Mouse (Mus musculus) kidney, embryonic 16.5 days (tissue): ENCODE measurements around the gene Gm10563. TPM values are rescaled to one million over a fixed set of nuclear protein-coding genes. Genes with fewer than 3 reads are reported as not detected.

Source experiments
- ATAC-seq: fragments of 200-750 bp; cut with Nextera tagmentation; 2 replicates; pipeline ENCODE4 v1.8.0; 2017; ENCODE audit warnings: moderate TSS enrichment; ENCODE audit not compliant: low FRiP score, low TSS enrichment
- H3K27ac ChIP-seq: fragments of 300-500 bp; sonication (generic); 2 replicates; pipeline ENCODE4 v1.5.1; 2014; ENCODE audit warnings: low read length
- H3K27me3 ChIP-seq: fragments of 300-500 bp; sonication (generic); 2 replicates; pipeline ENCODE4 v1.6.1; 2014; ENCODE audit warnings: low read length, control low read depth, mixed read lengths; ENCODE audit not compliant: insufficient read depth
- H3K36me3 ChIP-seq: fragments of 300-500 bp; sonication (generic); 2 replicates; pipeline ENCODE4 v1.6.1; 2014; ENCODE audit warnings: low read length, control low read depth, mixed read lengths; ENCODE audit not compliant: insufficient read depth
- H3K4me1 ChIP-seq: fragments of 300-500 bp; sonication (generic); 2 replicates; pipeline ENCODE4 v1.6.1; 2014; ENCODE audit warnings: low read length, control low read depth, mixed read lengths; ENCODE audit not compliant: insufficient read depth
- H3K4me2 ChIP-seq: fragments of 300-500 bp; sonication (generic); replicated peaks from 2 replicates; pipeline ENCODE4 v1.6.1; 2014; ENCODE audit warnings: low read depth, low read length
- H3K4me3 ChIP-seq: fragments of 300-500 bp; sonication (generic); 2 replicates; pipeline ENCODE4 v1.5.1; 2014; ENCODE audit warnings: mild to moderate bottlenecking, low read length
- H3K9ac ChIP-seq: fragments of 300-500 bp; sonication (generic); replicated peaks from 2 replicates; pipeline ENCODE4 v1.6.1; 2014; ENCODE audit warnings: low read length
- H3K9me3 ChIP-seq: fragments of 300-500 bp; sonication (generic); 2 replicates; pipeline ENCODE4 v1.6.1; 2016; ENCODE audit warnings: low read length, control low read depth
- WGBS: fragments of 180-500 bp; shearing (Covaris S2); extraction: QIAGEN DNeasy Blood & Tissue Kit; methylation state at CpG from one replicate; pipeline ENCODE4 v1.1.7; 2014; 5-methylcytosine and 5-hydroxymethylcytosine counted together
- polyA plus RNA-seq: library from polyadenylated mRNA; unstranded; fragments of >200 nt; fragmentation: Nextera tagmentation; extraction: Ambion mirVana; gene quantifications from 2 replicates; pipeline ENCODE4 v1.2.1, GENCODE M21; 2015

Gene Gm10563
- polyA plus RNA-seq, 1 experiment from 2014 or later = not detected

DNA sequence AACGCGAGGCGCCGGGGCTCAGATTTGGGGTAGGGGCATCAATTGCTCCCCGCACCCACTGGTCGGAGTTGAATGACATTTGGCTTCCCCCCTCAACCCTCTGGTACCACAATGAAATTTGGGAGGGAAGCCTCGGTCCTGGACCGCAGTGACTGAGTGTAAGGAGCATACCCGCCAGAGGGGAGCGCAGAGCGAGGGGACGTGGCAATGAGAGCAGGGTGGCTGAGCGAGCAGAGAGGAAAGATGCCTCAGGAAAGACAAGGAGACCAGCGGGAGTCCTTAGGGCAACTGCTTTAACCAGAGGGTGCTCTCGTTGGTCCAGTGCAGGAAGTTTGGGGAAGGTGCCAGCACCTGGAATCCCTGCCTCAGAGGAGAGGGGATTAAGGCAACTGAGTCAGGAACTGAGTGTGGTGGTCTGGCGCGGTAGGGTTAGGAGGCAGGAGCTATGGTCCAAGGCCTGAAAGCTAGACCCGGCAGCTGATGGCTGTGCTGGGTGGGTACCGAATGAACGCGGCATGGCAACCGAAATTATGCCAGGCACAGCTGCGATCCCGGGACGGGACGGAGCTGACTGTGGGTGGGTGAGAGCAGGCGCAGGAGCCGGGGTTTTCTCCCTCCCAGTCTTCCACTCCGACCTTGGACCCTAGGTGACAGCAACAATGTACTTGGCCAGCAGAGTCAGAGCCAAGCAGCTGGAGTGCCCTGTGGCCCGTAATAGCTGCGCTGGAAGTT is 8.4 kb upstream of the Gm10563 start:
- Histone ChIP-seq H3K4me2 (peak overlapping the region; percentile 71), H3K36me3 (peaks cover 28% of the 10 kb centered on the region), H3K9ac (peak overlapping the region; percentile 73), H3K4me3 (peak overlapping the region; percentile 53), H3K27ac (peak overlapping the region; percentile 86), H3K4me1 (peaks cover 43% of the 10 kb centered on the region), H3K9me3 (no peaks in the 10 kb centered on the region), H3K27me3 (peaks cover 15% of the 10 kb centered on the region)
- 2% methylated on average over 31 of the region's 31 CpGs for WGBS
- peak; percentile 13 for ATAC-seq

GRCm38 (mm10) chr4:155653086-155653450 is 7.9 kb upstream of the Gm10563 start, which contains the start of gene Mmp23:
Gene Mmp23, minus strand, starts transcription at chr4:155653384.
- Histone ChIP-seq H3K27ac (peak within 1 kb of the TSS; percentile 86), H3K4me1 (peaks cover 43% of the 10 kb centered on the region), H3K4me3 (peak within 1 kb of the TSS; percentile 53), H3K27me3 (peaks cover 15% of the 10 kb centered on the region), H3K9me3 (no peaks in the 10 kb centered on the region), H3K4me2 (peak within 1 kb of the TSS; percentile 71), H3K36me3 (peaks cover 34% of the 10 kb centered on the region), H3K9ac (peak within 1 kb of the TSS; percentile 73)
- ATAC-seq = peak; percentile 72
- under 1% methylated on average over 33 of the region's 33 CpGs for WGBS

GRCm38 (mm10) chr4:155652283-155653085 is 7.3 kb upstream of the Gm10563 start:
- no peak for ATAC-seq
- peak overlapping the region; percentile 71 for H3K4me2 ChIP-seq
- peak overlapping the region; percentile 86 for H3K27ac ChIP-seq
- H3K4me1 ChIP-seq = peaks cover 43% of the 10 kb centered on the region
- peaks cover 40% of the 10 kb centered on the region for H3K36me3 ChIP-seq
- peaks cover 15% of the 10 kb centered on the region for H3K27me3 ChIP-seq
- no peaks in the 10 kb centered on the region for H3K9me3 ChIP-seq
- H3K4me3 ChIP-seq = peak overlapping the region; percentile 53
- H3K9ac ChIP-seq = peak overlapping the region; percentile 73
- WGBS = 18% methylated on average over 36 of the region's 36 CpGs

GRCm38 (mm10) chr4:155651553-155652269 is 6.5 kb upstream of the Gm10563 start:
- peak overlapping the region; percentile 71 for H3K4me2 ChIP-seq
- peak overlapping the region; percentile 53; the same call in 1 of the 2 replicates for H3K4me3 ChIP-seq
- peak; percentile 55 for ATAC-seq
- H3K27me3 ChIP-seq = peaks cover 15% of the 10 kb centered on the region
- H3K9me3 ChIP-seq = no peaks in the 10 kb centered on the region
- peak overlapping the region; percentile 86 for H3K27ac ChIP-seq
- peak overlapping the region; percentile 1; the same call in 1 of the 2 replicates for H3K9ac ChIP-seq
- 43% methylated on average over 15 of the region's 15 CpGs for WGBS
- H3K4me1 ChIP-seq = peaks cover 43% of the 10 kb centered on the region
- H3K36me3 ChIP-seq = peaks cover 42% of the 10 kb centered on the region

DNA sequence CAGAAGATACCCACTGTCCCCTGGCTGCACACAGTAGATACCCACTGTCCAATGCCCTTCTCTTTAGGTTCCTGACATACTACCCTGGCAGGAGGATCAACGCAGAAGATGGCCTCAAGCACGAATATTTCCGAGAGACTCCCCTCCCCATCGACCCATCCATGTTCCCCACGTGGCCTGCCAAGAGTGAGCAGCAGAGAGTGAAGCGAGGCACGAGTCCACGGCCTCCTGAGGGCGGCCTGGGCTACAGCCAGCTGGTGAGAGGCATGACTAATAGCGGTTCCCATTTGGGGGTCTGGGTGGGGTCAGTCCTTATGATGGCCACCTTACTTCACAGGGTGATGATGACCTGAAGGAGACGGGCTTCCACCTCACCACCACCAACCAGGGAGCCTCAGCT is 4.1 kb upstream of the Gm10563 start:
- Histone ChIP-seq H3K4me2 (no peak overlapping the region), H3K4me3 (no peak overlapping the region), H3K9me3 (no peaks in the 10 kb centered on the region), H3K36me3 (peaks cover 45% of the 10 kb centered on the region), H3K4me1 (peaks cover 32% of the 10 kb centered on the region), H3K27me3 (peaks cover 15% of the 10 kb centered on the region), H3K9ac (no peak overlapping the region), H3K27ac (no peak overlapping the region)
- no peak for ATAC-seq
- 91% methylated on average over 11 of the region's 11 CpGs for WGBS

DNA sequence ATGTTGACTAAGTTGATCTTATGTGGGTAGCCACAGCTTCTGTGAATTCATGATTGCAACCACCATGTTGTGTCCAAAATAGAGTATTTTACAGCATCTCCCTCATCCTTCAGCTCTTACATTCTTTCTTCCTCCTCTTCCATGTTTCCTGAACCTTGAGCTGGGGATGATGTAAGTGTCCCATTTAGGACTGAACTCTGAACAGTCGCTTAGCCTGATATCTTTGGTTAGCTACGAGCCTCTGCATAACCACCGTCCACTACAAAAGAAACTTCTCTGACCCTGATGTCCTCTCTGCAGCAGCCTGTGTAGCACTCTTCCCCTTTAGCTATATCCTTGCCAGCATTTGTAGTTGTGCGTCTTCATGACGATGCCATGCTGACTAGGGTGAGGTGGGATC is 513 bp upstream of the Gm10563 start:
- H3K4me3 ChIP-seq = no peak overlapping the region
- no peak overlapping the region for H3K27ac ChIP-seq
- no peaks in the 10 kb centered on the region for H3K4me1 ChIP-seq
- H3K4me2 ChIP-seq = no peak overlapping the region
- no peak overlapping the region for H3K9ac ChIP-seq
- peaks cover 69% of the 10 kb centered on the region for H3K36me3 ChIP-seq
- H3K9me3 ChIP-seq = no peaks in the 10 kb centered on the region
- no peak for ATAC-seq
- no peaks in the 10 kb centered on the region for H3K27me3 ChIP-seq
- 96% methylated on average over 5 of the region's 5 CpGs for WGBS

DNA sequence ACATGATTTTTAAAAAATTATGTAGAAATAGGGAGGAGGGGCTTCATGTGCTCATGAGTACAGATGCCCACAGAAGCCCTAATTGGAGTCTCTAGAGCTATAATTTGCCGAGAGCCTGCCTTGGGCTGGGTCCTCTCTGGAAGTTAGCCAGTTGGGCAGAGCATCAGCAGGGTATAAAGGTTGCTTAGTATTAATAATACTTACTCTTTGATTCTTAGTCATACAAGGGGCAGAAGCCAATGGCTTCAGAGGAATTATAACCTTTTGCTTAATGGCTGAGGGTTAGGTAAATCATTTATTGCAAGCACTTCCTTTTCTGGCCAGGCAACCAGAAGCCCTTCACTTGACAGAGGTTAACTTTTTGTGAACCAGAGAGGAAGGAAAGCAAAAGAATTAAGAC is 1.7 kb downstream of the Gm10563 start:
- 81% methylated on average over 1 of the region's 1 CpGs for WGBS
- H3K36me3 ChIP-seq = peaks cover 60% of the 10 kb centered on the region
- H3K27me3 ChIP-seq = no peaks in the 10 kb centered on the region
- H3K27ac ChIP-seq = no peak overlapping the region
- no peak for ATAC-seq
- no peaks in the 10 kb centered on the region for H3K4me1 ChIP-seq
- no peak overlapping the region for H3K4me2 ChIP-seq
- no peaks in the 10 kb centered on the region for H3K9me3 ChIP-seq
- H3K9ac ChIP-seq = no peak overlapping the region
- H3K4me3 ChIP-seq = no peak overlapping the region

- H3K9ac ChIP-seq = no peak overlapping the region
Measured at GRCm38 (mm10) chr4:155635766-155636499, 9.3 kb downstream of the Gm10563 start.

GRCm38 (mm10) chr4:155630267-155630666 is 14.9 kb downstream of the Gm10563 start:
- ATAC-seq = no peak
- no peak overlapping the region for H3K4me3 ChIP-seq
- H3K9me3 ChIP-seq = no peaks in the 10 kb centered on the region
- H3K4me2 ChIP-seq = no peak overlapping the region
- no peak overlapping the region for H3K27ac ChIP-seq
- H3K4me1 ChIP-seq = no peaks in the 10 kb centered on the region
- H3K27me3 ChIP-seq = no peaks in the 10 kb centered on the region
- H3K36me3 ChIP-seq = peaks cover 61% of the 10 kb centered on the region
- WGBS = 87% methylated on average over 6 of the region's 6 CpGs
- H3K9ac ChIP-seq = no peak overlapping the region

More at GRCm38 (mm10) chr4:155635766-155636499, 9.3 kb downstream of the Gm10563 start:
- Histone ChIP-seq H3K4me3 (no peak overlapping the region), H3K27me3 (no peaks in the 10 kb centered on the region), H3K4me2 (no peak overlapping the region), H3K27ac (no peak overlapping the region), H3K4me1 (no peaks in the 10 kb centered on the region), H3K36me3 (peaks cover 69% of the 10 kb centered on the region), H3K9me3 (no peaks in the 10 kb centered on the region)
- ATAC-seq = no peak
